Mouse (Mus musculus) spleen, adult 2 months (tissue): ENCODE measurements at regions not wholly inside any gene's neighbourhood (a gene's known extent, or its start where the extent isn't known, plus 50 kb on each side); places are given as distances from the start of the nearest gene placed in this dataset.

Experiments
- CTCF ChIP-seq: fragments of 200-500 bp; IDR thresholded peaks from 2 replicates; pipeline ENCODE4 v1.5.1; 2011; ENCODE audit warnings: mild to moderate bottlenecking, inconsistent platforms; ENCODE audit not compliant: insufficient read depth, insufficient read length, insufficient replicate concordance; ENCODE audit errors: extremely low read depth
- POLR2A ChIP-seq: fragments of 200-500 bp; IDR thresholded peaks from 2 replicates; pipeline ENCODE4 v1.6.1; 2011; ENCODE audit warnings: low read depth, low read length, inconsistent platforms

DNA sequence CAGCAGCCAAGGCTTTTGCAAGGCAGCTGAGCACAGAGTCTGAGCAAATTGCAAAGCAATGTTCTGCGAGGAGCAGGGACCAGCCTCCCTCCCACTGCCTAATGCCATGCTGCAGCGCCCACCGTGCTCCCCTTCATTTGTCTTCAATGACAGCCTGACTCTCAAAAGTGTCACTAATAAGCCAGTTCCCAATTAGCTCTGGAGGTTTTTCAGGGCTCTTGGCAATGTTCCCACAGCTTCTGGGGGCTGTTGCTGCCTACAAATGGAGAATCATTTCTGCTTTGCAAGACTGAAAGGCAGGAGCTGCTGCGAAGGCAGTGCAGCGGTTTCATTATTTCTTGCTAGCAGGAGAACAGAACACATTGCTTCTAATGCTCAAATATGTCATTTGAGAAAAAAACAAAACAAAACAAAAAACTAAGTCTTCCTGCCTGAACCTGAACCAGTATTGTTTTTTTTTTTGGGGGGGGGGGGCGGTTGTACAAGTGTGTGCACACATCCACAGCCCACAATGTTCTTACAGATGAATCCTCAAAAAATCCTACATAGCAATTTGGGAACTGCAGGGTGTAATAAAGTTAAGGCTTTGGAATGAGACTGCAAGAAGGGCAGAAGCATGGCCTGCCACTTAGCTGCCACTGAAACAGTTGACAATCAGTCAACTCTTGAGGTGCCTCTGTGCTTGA is 283.5 kb upstream of the Emcn start:
- TF ChIP-seq CTCF (no peak), POLR2A (no peak)
